Mouse (Mus musculus): ENCODE data around the gene Slc7a5. TPM values are rescaled to one million over a fixed set of nuclear protein-coding genes. Genes with fewer than 3 reads are reported as not detected.

Slc7a5 gene
- polyA plus RNA-seq, 1 experiment from 2014 or later, result 39.6 TPM

- H3K4me1 ChIP-seq, result peaks cover 21% of the 10 kb centered on the region
- no peak for ATAC-seq (ENCODE audit: low FRiP score)
- H3K4me2 ChIP-seq, result no peak overlapping the region
- WGBS, result 61% methylated on average over 3 of the region's 3 CpGs
- no peaks in the 10 kb centered on the region for H3K9me3 ChIP-seq (replicated peaks)
- H3K9ac ChIP-seq (replicated peaks), result no peak overlapping the region
- H3K27me3 ChIP-seq (replicated peaks), result no peaks in the 10 kb centered on the region
- no peak overlapping the region for H3K4me3 ChIP-seq (replicated peaks)
- no peaks in the 10 kb centered on the region for H3K36me3 ChIP-seq
- peak overlapping the region; percentile 41; the same call in 1 of the 2 replicates for H3K27ac ChIP-seq (replicated peaks)
These were observed 32.4 kb downstream of the Slc7a5 start for GRCm38 (mm10) chr8:121875045-121875444.

DNA sequence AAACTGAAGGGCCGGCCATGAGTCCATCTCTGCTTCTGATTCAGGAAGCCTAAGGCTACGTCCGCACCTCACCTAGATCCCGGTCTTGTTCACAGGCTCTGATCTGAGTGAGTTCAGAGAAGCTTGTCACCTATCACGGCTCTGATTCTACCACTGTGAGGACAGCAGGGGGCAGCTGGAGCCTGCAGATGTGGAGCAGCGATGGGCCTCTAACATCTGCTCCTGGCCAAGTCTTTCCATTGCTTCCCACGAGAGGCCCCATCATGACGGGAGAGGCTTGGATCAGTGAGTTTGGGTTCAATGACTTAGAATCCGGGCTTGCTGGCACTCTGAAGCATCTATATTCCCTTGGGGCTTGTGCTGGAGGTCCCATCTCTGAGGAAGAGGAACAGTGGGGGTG lies 33.5 kb downstream of the Slc7a5 start:
- ATAC-seq (ENCODE audit: low FRiP score), result no peak
- no peaks in the 10 kb centered on the region for H3K9me3 ChIP-seq (replicated peaks)
- 59% methylated on average over 9 of the region's 9 CpGs for WGBS
- no peaks in the 10 kb centered on the region for H3K36me3 ChIP-seq
- no peak overlapping the region for H3K4me3 ChIP-seq (replicated peaks)
- no peak overlapping the region for H3K27ac ChIP-seq (replicated peaks)
- no peaks in the 10 kb centered on the region for H3K27me3 ChIP-seq (replicated peaks)
- H3K9ac ChIP-seq (replicated peaks), result no peak overlapping the region
- H3K4me1 ChIP-seq, result peaks cover 21% of the 10 kb centered on the region
- H3K4me2 ChIP-seq, result no peak overlapping the region

DNA sequence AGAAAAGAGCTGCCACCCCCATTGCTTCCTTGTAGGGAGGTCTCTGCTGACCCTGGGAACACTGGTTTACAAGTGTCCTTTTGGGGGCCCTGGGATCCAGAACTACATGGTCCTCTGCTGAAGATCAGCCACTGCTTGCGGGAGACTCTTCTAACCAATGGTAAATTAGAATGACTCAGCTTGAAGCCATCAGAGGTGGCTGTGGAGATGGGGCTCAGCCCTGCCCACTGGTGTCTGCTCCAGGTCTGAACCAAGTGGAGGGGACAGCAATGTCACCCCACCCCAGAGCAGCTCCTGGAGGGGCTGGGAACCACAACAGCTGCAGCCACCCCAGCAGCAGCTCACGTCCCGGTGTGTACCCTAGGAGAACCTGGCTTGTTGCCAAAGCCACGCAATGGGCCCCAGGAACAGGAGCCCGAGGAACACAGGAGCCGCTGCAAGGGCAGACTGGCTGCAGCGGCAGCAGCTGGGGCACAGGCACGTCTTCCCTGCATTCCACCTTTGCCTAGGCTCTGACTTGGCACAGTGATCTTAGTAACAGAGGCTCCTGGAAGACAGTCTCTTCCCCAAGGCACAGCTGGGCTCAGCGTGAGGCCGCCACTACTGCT lies 35.6 kb downstream of the Slc7a5 start:
- no peak for ATAC-seq (ENCODE audit: low FRiP score)
- Histone ChIP-seq H3K9me3 (replicated peaks) (no peaks in the 10 kb centered on the region), H3K4me1 (peaks cover 21% of the 10 kb centered on the region), H3K4me3 (replicated peaks) (no peak overlapping the region), H3K4me2 (no peak overlapping the region), H3K36me3 (no peaks in the 10 kb centered on the region), H3K27ac (replicated peaks) (no peak overlapping the region), H3K9ac (replicated peaks) (peak overlapping the region; percentile 32; the same call in 1 of the 2 replicates), H3K27me3 (replicated peaks) (no peaks in the 10 kb centered on the region)
- 17% methylated on average over 10 of the region's 10 CpGs for WGBS

GRCm38 (mm10) chr8:121870190-121870589 lies 37.3 kb downstream of the Slc7a5 start:
- Histone ChIP-seq H3K27me3 (replicated peaks) (no peaks in the 10 kb centered on the region), H3K27ac (replicated peaks) (no peak overlapping the region), H3K4me3 (replicated peaks) (no peak overlapping the region), H3K4me1 (peaks cover 21% of the 10 kb centered on the region), H3K9ac (replicated peaks) (no peak overlapping the region), H3K4me2 (no peak overlapping the region), H3K9me3 (replicated peaks) (no peaks in the 10 kb centered on the region), H3K36me3 (no peaks in the 10 kb centered on the region)
- ATAC-seq (ENCODE audit: low FRiP score), result no peak
- 93% methylated on average over 2 of the region's 2 CpGs for WGBS

- no peak for ATAC-seq (ENCODE audit: low FRiP score)
- Histone ChIP-seq H3K36me3 (no peaks in the 10 kb centered on the region), H3K27me3 (replicated peaks) (no peaks in the 10 kb centered on the region), H3K4me3 (replicated peaks) (no peak overlapping the region), H3K9ac (replicated peaks) (no peak overlapping the region), H3K4me2 (no peak overlapping the region), H3K9me3 (replicated peaks) (no peaks in the 10 kb centered on the region), H3K27ac (replicated peaks) (no peak overlapping the region), H3K4me1 (peaks cover 11% of the 10 kb centered on the region)
- WGBS, result 90% methylated on average over 7 of the region's 7 CpGs
These were observed 38.6 kb downstream of the Slc7a5 start for GRCm38 (mm10) chr8:121868896-121869295.

DNA sequence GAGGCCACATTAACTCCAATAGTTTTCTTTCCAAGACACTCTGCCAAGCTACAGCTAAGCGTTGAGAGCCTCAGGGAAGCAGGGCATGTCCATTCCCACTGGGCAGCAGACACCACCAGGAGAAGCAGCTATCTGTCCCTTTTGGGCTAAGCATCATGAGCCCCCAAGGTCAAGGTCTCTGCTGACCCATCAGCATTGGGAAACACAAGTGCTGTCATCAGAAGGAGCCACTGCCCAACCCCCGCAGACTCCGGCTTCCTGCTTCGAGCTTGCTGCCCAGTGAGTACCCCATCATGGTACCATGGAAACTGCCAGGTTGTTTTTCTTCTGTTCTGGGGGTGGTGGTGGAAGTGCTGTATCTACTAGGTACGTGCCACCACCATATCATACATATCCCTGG lies 39.3 kb downstream of the Slc7a5 start:
- Histone ChIP-seq H3K9me3 (replicated peaks) (no peaks in the 10 kb centered on the region), H3K27me3 (replicated peaks) (no peaks in the 10 kb centered on the region), H3K4me2 (no peak overlapping the region), H3K27ac (replicated peaks) (no peak overlapping the region), H3K4me1 (peaks cover 10% of the 10 kb centered on the region), H3K9ac (replicated peaks) (no peak overlapping the region), H3K36me3 (no peaks in the 10 kb centered on the region), H3K4me3 (replicated peaks) (no peak overlapping the region)
- WGBS, result 89% methylated on average over 5 of the region's 5 CpGs
- no peak for ATAC-seq (ENCODE audit: low FRiP score)

DNA sequence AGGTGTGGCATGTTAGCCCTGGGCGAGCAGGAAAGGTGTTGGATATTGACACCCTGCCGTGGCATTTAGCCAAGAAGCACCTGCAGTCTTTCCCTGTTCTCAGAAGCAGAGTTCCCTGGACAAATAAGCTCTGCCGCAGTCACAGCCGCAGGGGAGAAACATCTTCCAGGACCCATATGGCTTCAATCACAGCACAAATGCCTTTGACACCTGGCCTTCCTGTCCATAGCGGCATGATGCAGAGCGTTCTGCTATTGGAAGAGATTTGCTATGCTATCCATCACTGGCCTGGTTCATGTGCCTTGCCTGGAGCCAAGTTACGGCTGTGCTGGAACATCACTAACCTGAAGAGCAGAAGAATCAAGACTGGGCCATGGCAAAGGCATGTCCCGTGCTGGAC lies 42.1 kb downstream of the Slc7a5 start:
- H3K36me3 ChIP-seq, result no peaks in the 10 kb centered on the region
- no peak for ATAC-seq (ENCODE audit: low FRiP score)

GRCm38 (mm10) chr8:121861806-121862548 lies 45.5 kb downstream of the Slc7a5 start:
- peaks cover 3% of the 10 kb centered on the region; the same call in 1 of the 2 replicates for H3K4me1 ChIP-seq
- H3K9ac ChIP-seq (replicated peaks), result no peak overlapping the region
- ATAC-seq (ENCODE audit: low FRiP score), result no peak
- no peak overlapping the region for H3K27ac ChIP-seq (replicated peaks)
- H3K4me2 ChIP-seq, result no peak overlapping the region
- WGBS, result 77% methylated on average over 11 of the region's 12 CpGs
- H3K27me3 ChIP-seq (replicated peaks), result no peaks in the 10 kb centered on the region
- H3K9me3 ChIP-seq (replicated peaks), result no peaks in the 10 kb centered on the region
- H3K36me3 ChIP-seq, result no peaks in the 10 kb centered on the region
- H3K4me3 ChIP-seq (replicated peaks), result no peak overlapping the region

More for the DNA sequence above, 42.1 kb downstream of the Slc7a5 start:
- Histone ChIP-seq H3K27me3 (replicated peaks) (no peaks in the 10 kb centered on the region), H3K4me3 (replicated peaks) (no peak overlapping the region), H3K9ac (replicated peaks) (no peak overlapping the region), H3K4me2 (no peak overlapping the region), H3K9me3 (replicated peaks) (no peaks in the 10 kb centered on the region), H3K4me1 (no peaks in the 10 kb centered on the region), H3K27ac (replicated peaks) (no peak overlapping the region)
- WGBS, result 84% methylated on average over 8 of the region's 8 CpGs

- Histone ChIP-seq H3K9me3 (replicated peaks) (no peaks in the 10 kb centered on the region), H3K27ac (replicated peaks) (no peak overlapping the region), H3K36me3 (no peaks in the 10 kb centered on the region), H3K4me3 (replicated peaks) (no peak overlapping the region), H3K9ac (replicated peaks) (no peak overlapping the region), H3K4me2 (no peak overlapping the region), H3K27me3 (replicated peaks) (no peaks in the 10 kb centered on the region), H3K4me1 (peaks cover 3% of the 10 kb centered on the region; the same call in 1 of the 2 replicates)
- 71% methylated on average over 6 of the region's 6 CpGs for WGBS
- no peak for ATAC-seq (ENCODE audit: low FRiP score)
These were observed 46.2 kb downstream of the Slc7a5 start for GRCm38 (mm10) chr8:121861276-121861675.

GRCm38 (mm10) chr8:121857747-121858146 lies 49.7 kb downstream of the Slc7a5 start:
- H3K27ac ChIP-seq (replicated peaks), result no peak overlapping the region
- H3K36me3 ChIP-seq, result no peaks in the 10 kb centered on the region
- H3K4me1 ChIP-seq, result peaks cover 3% of the 10 kb centered on the region; the same call in 1 of the 2 replicates
- no peak overlapping the region for H3K4me2 ChIP-seq
- H3K9ac ChIP-seq (replicated peaks), result no peak overlapping the region
- 51% methylated on average over 2 of the region's 2 CpGs for WGBS
- H3K9me3 ChIP-seq (replicated peaks), result no peaks in the 10 kb centered on the region
- ATAC-seq (ENCODE audit: low FRiP score), result no peak
- H3K27me3 ChIP-seq (replicated peaks), result no peaks in the 10 kb centered on the region
- no peak overlapping the region for H3K4me3 ChIP-seq (replicated peaks)

GRCm38 (mm10) chr8:121857331-121857730 lies 50.2 kb downstream of the Slc7a5 start:
- no peak for ATAC-seq (ENCODE audit: low FRiP score)
- no peaks in the 10 kb centered on the region for H3K27me3 ChIP-seq (replicated peaks)
- H3K4me2 ChIP-seq, result no peak overlapping the region
- H3K4me3 ChIP-seq (replicated peaks), result no peak overlapping the region
- H3K9me3 ChIP-seq (replicated peaks), result no peaks in the 10 kb centered on the region
- peaks cover 3% of the 10 kb centered on the region; the same call in 1 of the 2 replicates for H3K4me1 ChIP-seq
- H3K9ac ChIP-seq (replicated peaks), result no peak overlapping the region
- 70% methylated on average over 9 of the region's 9 CpGs for WGBS
- no peaks in the 10 kb centered on the region for H3K36me3 ChIP-seq
- no peak overlapping the region for H3K27ac ChIP-seq (replicated peaks)

GRCm38 (mm10) chr8:121856071-121856746 lies 51.3 kb downstream of the Slc7a5 start:
- ATAC-seq (ENCODE audit: low FRiP score), result no peak
- H3K27ac ChIP-seq (replicated peaks), result no peak overlapping the region
- no peak overlapping the region for H3K4me2 ChIP-seq
- H3K9me3 ChIP-seq (replicated peaks), result no peaks in the 10 kb centered on the region
- 77% methylated on average over 14 of the region's 14 CpGs for WGBS
- H3K4me3 ChIP-seq (replicated peaks), result no peak overlapping the region
- H3K9ac ChIP-seq (replicated peaks), result no peak overlapping the region
- H3K27me3 ChIP-seq (replicated peaks), result no peaks in the 10 kb centered on the region
- H3K36me3 ChIP-seq, result no peaks in the 10 kb centered on the region
- peaks cover 8% of the 10 kb centered on the region for H3K4me1 ChIP-seq
